Mouse (Mus musculus) granulocyte monocyte progenitor cell, adult 5-6 weeks (primary cell): ENCODE data around the gene Dand5. TPM values are rescaled to one million over a fixed set of nuclear protein-coding genes. Genes with fewer than 3 reads are reported as not detected.
A peak's percentile ranks its signal among the peaks of the same experiment; 100 is the strongest.
"Not testable (repeated sequence)": the region's sequence is repeated elsewhere in the genome, so short reads cannot be mapped to it uniquely, and the experiment has no call there.

ENCODE experiments used
- ATAC-seq: replicated peaks from 2 replicates; pipeline ENCODE4 v1.8.0; 2016; ENCODE audit warnings: mild to moderate bottlenecking, moderate TSS enrichment, inconsistent platforms; ENCODE audit not compliant: poor library complexity, severe bottlenecking
- total RNA-seq, 2 experiments: library from RNA; stranded (forward) in 1 of 2; stranded (reverse) in 1 of 2; fragments of 200-712, 200-1000 nt in 1 of 2; fragments of >200 nt in 1 of 2; fragmentation: Nextera tagmentation in 1 of 2; gene quantifications; 2 replicates each; pipeline ENCODE4 v1.2.3; 2014 to 2017

Gene Dand5
- total RNA-seq, 2 experiments from 2014 or later, result 3.6 to 4.7 TPM

DNA sequence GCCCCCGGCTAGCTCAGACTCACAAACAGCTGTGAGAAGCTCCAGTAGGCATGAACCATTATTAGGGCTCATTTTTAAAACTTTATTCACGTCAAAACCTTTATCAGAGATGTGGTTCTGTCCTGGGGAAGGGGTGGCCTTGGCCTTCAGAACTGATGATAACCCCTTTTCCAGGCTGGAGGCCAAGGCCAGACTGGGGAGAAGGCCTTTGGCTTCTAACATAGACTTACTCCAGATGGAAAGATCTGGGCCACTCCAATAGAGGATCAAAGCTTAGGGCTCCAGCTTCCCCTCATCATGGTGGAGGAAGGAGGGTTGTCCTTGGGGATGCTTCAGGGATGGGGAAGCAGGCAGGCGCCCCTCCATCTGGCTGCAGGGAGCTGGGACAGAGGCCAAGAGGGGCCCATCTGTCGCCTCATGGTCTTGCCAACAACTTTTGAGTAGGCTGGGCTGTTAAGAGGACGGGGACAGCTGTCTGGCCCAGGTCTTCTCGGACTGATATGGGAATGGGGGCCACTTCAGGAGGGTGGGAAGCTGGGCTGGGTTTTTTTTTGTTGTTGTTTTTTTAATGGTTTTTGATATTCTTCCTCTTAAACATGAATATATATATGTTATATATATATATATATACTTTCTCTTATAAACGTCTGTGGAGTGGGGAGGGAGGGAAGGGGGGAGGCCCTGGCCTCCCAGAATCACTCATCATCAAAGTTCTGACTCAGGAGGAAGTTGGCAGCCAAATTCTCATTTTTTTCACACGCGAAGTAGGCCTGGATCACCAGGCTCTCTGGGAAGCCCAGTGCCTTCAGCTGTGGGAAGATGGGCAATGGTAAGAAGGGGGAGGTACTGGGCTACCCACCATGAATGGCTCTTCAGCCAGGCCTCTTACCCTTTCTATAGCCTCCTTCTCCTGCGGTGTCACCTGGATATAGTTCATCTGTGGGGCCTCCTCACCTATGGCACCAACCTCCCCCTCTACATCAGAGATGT lies 12.5 kb upstream of the Dand5 start:
- ATAC-seq, result no peak

- no peak for ATAC-seq
These were observed 11.6 kb upstream of the Dand5 start for GRCm38 (mm10) chr8:84834002-84834865.

- ATAC-seq, result no peak
These were observed 10.4 kb upstream of the Dand5 start for GRCm38 (mm10) chr8:84832759-84833742.

- peak; percentile 86 for ATAC-seq
These were observed 9.6 kb upstream of the Dand5 start for GRCm38 (mm10) chr8:84832034-84832717.

DNA sequence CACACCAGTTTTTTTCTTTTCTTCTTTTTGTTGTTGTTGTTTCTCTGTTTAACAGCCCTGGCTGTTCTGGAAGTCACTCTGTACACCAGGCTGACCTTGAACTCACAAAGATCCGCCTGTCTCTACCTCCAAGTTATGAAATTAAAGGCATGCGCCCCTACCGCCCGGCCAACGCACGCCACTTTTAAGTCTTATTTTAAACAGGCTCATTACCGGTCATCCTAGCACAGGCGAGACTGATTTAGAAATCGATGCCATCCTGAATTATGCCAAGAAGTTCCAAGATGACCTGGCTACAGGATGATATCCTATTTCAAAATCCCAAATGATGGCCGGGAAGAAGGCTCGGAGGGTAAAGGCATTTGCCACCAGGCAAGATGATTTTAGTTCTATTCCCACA lies 8.9 kb upstream of the Dand5 start, which contains the start of gene Gadd45gip1:
Gene Gadd45gip1 (plus strand): TSS at position 33 of the 400 bp plus-strand sequence.
- ATAC-seq, result peak; percentile 56

GRCm38 (mm10) chr8:84826518-84826917 lies 3.9 kb upstream of the Dand5 start:
- not testable (repeated sequence) for ATAC-seq

DNA sequence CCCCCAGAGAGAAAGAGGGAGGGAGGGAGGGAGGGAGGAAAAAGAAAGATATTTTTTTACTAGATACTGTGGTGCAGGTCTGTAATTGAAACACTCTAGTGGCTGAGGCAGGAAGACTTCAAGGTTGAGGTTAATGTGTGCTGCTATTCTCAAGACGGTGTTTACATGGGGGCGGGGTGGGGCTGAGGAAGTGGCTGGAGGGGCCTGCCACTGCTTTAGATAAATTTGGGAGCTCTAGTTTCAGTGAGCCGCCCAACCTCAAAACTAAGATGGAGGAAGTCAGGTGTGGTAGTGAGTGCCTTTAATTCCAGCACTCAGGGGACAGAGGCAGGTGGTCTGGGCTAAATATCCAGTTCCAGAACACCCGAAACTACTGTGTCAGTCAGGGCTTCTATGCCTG lies 3.0 kb upstream of the Dand5 start:
- ATAC-seq, result no peak

- peak; percentile 95 for ATAC-seq
These were observed 1.0 kb upstream of the Dand5 start for GRCm38 (mm10) chr8:84823653-84824052.

GRCm38 (mm10) chr8:84816117-84816516 lies 6.5 kb downstream of the Dand5 start:
- no peak for ATAC-seq

GRCm38 (mm10) chr8:84815547-84815946 lies 7.1 kb downstream of the Dand5 start:
- peak; percentile 85 for ATAC-seq

GRCm38 (mm10) chr8:84814555-84815441 lies 7.8 kb downstream of the Dand5 start:
- 0 out of 2 replicates have a peak, but pooled peaks have one; percentile 9 for ATAC-seq

DNA sequence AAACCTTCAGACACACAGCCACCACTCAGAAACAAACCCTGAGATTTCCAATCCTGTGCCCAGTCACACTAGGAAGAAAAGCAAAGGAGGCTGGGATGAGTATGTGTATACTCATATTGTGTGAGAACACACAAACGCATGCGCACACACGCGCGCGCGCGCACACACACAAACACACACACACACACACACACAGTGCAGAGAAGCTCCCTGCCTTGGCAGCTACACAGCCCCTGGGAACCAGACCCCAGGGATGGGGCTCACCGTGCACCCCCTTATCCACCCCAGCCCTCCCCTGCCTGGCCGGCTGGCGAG lies 8.4 kb downstream of the Dand5 start:
- ATAC-seq, result no peak

GRCm38 (mm10) chr8:84813830-84814229 lies 8.8 kb downstream of the Dand5 start:
- no peak for ATAC-seq

GRCm38 (mm10) chr8:84813059-84813458 lies 9.6 kb downstream of the Dand5 start:
- ATAC-seq, result peak; percentile 62

- ATAC-seq, result no peak
These were observed 11.3 kb downstream of the Dand5 start for GRCm38 (mm10) chr8:84811303-84811702.

DNA sequence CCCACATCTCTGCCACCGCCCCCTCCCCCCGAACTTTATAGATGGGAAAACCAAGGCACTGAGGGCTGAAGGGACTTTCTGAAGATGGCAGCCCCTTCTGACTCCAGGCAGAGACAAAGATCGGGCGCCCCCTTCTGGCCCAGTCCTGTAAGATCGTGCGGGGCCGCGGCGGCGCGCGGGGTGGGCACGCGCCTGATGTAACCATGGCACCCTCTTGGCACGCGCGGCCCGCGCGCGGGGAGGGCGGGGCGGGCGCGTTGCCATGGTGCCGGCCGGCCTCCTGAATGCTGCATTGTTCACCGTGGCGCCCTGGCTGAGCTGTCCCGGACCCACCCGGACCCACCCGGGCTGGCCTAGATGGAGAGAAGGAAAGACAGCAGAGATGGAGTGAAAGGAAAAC lies 11.7 kb downstream of the Dand5 start:
- ATAC-seq, result peak; percentile 74

DNA sequence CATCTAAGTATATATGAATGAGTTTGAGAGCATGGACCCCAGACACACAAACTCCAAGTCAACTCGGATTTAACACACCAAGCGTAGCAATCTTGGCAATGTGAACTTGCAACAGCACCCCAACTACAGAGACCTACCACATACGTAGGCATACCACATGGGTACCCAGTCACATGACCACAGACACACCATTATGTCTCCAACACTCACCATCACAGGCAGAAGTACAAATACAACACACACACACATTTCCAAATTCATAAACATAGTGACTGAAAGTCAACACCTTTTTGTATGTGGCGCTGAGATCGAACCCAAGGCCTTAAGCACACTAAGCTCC lies 12.7 kb downstream of the Dand5 start:
- ATAC-seq, result no peak
